Mouse (Mus musculus): ENCODE data around the gene Nrxn3. TPM values are rescaled to one million over a fixed set of nuclear protein-coding genes. Genes with fewer than 3 reads are reported as not detected.

The Nrxn3 gene
- total RNA-seq, 2 experiments from 2014 or later, result 0.23 TPM; not detected in 1

DNA sequence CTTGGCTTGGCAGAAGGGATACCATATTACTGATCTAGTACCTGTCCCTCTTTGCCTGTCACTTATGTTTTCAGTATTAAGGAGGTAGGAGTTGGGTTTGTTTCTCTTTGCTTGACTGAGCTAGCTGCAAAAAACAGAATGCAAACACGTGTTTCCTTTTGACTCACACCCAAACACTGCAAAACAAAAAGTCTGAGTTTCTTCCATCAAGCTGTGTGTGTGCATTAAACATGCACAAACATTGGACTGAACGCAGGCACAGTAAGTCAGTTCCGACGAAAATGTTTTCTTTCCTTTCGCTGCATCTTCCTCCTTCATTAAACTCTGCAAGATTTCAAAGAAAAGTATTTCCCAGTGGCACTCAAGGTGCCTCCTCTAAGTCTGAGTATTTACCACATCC is 1270.6 kb downstream of the Nrxn3 start:
- DNase-seq, result no peak
- intact Hi-C loops (cut with DNase I), result no loop called here

GRCm38 (mm10) chr12:89995392-89995791 is 1272.7 kb downstream of the Nrxn3 start:
- no peak for DNase-seq
- intact Hi-C loops (cut with DNase I), result no loop called here

DNA sequence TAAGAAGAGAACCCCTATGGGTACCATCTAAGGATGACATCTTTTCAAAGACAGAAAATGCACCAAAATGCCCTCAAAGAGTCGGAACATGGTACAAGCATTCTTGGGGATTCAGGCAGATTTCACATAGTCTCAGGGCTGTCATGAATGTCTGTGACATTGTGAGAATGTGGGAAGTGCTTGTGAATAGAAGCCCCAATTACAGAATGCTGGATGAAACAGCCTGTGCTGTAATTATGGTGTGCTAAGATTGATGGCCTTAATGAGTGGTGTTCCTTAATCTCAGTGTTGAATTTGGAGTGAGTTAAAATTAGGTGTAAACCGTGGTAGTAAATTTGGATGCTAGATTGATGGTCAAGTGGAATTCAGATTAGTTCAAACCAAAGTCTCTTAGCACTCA is 1287.6 kb downstream of the Nrxn3 start:
- DNase-seq, result no peak
- intact Hi-C loops (cut with DNase I), result no loop called here

GRCm38 (mm10) chr12:90013958-90014357 is 1291.3 kb downstream of the Nrxn3 start:
- intact Hi-C loops (cut with DNase I), result no loop called here
- no peak for DNase-seq

GRCm38 (mm10) chr12:90027023-90027422 is 1304.3 kb downstream of the Nrxn3 start:
- intact Hi-C loops (cut with DNase I), result no loop called here
- DNase-seq, result no peak

DNA sequence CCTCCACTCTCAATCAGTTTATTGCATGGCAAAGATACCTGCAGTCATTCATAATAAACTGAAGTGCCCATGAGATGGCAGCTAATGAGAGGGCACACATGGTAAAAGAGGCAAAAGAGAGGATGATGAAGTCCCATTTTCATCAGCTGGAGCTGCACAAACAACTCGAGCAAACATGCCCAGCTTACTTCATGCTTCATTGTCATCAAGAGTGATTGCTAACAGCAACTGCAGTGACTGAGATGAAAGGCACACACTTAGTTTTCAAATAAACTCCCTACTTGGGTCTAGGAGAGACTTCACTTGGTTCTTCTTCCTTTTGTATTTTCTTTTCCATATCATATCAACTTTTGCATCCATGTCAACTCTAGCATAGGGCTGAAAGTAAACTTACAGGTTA is 1318.4 kb downstream of the Nrxn3 start:
- intact Hi-C loops (cut with DNase I), result no loop called here
- no peak for DNase-seq

DNA sequence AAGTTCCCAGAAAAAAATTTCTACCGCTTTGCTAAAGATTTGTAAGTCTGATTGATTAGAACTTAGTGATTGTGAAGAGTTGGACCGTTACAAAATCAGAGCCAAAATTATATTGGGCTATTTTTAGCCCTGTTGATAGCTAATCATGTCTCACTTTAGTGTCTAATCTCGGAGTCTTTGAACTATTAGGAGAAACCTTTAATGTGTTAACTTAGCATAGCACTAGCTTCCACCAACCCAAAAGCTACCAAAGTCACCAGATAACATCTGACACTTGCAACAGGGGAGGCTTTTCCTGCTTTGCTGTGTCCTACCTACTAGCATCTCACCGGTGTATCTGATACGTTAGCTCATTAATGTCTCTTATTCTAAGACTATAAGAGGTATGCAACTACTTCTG is 1333.6 kb downstream of the Nrxn3 start:
- DNase-seq, result no peak
- intact Hi-C loops (cut with DNase I), result no loop called here

DNA sequence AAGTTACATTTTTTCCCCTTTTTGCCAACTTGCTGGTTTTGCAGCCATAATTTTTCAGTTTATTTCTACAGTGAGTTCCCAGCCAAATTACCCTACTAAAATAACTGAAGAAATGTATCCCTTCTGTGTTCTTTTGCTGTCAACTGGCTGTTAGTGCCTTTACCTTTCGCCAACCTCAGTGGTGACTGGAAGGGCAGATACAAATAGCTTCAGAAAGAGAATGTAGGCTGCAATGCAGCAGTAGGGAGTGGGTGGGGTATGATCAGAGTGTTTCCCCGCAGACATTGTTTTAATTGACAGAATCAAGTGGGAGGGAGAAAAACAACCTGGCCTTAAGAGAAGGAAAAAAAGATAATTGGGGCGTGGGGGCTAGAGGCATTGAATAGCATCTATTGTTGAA is 1337.1 kb downstream of the Nrxn3 start:
- intact Hi-C loops (cut with DNase I), result no loop called here
- no peak for DNase-seq

DNA sequence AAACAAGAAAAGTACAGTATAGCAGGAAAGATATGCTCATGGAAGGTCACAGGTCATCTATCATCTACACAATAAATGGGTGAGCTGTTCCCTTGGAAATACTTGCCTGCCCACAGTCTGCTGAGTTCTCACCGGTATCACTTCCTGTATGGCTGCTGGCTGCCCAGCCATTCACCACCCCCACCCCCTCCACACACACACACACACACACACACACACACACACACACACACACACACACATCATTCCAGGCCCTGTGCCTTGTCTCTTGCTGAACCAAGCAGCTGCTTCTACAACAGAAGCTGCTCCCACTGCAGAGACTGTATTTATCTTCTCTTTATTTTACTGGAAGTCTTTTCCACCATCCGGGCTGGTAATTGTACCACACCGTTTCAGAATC is 1338.6 kb downstream of the Nrxn3 start:
- intact Hi-C loops (cut with DNase I), result no loop called here

DNA sequence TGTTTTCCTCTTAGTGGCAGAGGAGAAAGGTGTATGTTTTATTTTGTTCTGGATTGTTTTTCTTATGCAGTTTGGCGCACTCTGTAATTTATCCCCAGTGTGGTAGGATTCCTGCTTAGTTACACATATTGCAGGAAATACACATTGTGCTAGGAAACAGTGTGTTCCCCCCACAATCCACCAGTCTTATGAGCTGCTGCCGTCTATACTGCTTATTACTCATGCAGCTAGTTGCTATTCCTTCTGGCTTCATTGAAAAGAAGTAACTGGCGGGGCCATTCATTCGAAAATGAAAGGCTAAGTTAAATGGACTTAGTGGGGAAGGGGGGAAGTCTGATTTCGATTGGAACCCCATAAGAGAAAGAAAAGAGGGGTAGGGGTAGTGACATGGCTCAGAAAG is 1339.5 kb downstream of the Nrxn3 start:
- DNase-seq, result no peak
- intact Hi-C loops (cut with DNase I), result no loop called here

More for the DNA sequence above, 1338.6 kb downstream of the Nrxn3 start:
- no peak for DNase-seq

- no peak for DNase-seq
- intact Hi-C loops (cut with DNase I), result no loop called here
Measured at GRCm38 (mm10) chr12:90063443-90063842, 1340.8 kb downstream of the Nrxn3 start.

DNA sequence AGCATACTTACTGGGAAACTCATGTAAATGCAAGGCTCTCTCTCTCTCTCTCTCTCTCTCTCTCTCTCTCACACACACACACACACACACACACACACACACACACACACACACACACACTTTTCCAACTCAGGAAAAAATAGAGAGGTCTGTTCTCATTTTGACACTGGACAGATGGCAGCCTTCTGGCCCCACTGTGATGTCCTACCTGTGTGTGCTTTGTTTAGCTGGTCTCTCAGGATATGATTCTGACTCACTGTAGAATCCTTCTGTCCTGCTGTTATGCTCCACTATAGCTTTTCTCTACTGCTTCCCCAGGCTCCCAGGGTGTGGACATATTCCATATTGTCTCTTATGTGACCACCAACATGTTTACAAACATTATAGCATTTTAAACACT is 1363.2 kb downstream of the Nrxn3 start:
- no peak for DNase-seq
- intact Hi-C loops (cut with DNase I), result no loop called here

GRCm38 (mm10) chr12:90095754-90096153 is 1373.1 kb downstream of the Nrxn3 start:
- DNase-seq, result no peak
- intact Hi-C loops (cut with DNase I), result no loop called here

DNA sequence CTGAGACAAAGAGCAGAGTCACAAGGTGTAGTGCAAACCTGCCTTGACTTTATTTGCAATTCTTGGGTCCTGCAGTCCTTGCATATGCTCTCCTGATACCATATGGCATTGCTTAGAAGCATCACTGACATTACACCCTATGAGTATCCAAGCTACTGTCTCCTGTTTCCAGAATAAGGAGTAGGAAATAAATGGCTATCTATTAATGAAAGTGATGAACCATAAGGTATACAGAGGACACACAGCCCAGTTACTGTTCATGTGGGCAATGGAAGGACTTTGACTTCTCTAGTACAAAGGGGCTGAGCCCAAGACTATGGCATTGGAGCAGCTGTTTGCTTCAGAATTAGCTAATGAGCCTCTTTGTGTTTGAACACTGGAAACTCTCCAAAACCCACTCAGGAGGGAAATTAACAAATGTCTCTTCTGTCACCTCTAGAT is 1390.7 kb downstream of the Nrxn3 start:
- DNase-seq, result no peak
- intact Hi-C loops (cut with DNase I), result no loop called here

DNA sequence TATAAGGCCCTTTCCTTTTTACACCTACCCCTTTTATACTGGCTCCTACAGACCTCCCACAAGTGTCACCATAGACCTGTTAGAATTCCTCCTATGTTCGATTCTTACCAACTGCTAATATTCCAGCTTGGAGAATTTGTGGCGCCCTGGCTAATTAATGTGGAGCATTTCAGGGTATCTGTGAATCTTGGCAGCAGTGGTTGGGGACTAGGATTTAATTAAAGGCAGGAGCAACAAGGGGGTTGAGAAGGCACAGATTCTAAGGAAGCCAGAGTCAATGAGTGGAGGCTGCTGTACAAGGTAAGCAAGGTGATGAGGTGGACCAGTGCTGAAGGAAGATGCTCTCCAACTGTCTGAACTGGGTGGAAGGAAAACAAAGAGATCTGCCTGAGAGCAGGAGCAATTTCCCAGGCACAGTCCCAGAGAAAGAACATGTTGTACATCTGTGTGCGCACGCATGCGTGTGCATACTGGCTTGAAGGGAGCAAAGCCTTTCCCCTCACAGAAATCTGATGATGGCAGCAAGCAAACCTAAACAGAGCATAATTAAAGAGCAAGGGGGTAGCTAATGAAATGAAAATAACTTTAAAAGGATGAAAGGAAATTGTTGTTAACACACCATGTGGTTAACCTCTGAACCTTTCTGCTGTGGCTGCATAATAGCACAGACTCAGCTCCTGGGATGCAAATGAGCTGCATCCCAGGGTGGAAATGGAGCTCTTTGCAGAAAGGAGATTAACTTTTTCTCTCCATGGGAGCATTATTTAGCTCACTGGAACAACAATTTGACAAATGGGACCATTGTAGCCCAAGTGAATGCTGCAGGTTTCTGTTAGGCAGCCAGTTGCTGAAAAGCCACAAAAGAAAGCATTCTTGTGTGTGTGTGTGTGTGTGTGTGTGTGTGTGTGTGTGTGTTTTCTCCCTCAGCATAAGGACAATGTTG is 1409.5 kb downstream of the Nrxn3 start:
- intact Hi-C loops (cut with DNase I), result no loop called here
- no peak for DNase-seq

DNA sequence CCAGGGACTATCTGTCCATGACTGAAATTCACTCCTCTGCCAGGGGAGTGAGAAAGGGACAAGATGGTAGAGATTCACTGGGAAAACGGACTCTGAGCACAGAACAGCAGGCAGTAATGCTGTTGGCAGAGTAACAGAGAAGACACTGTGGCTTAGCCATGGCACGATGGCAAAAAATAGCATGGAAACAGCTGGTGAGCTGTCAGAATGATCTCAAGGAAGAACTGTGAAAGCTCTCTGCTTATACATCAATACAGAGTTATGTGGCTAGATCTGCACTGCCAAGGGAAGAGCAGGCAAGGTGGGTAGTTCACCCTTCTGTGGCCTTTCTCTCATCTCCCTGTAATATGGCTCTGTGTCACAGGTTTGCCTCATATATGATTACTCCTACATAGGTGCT is 1419.3 kb downstream of the Nrxn3 start:
- DNase-seq, result no peak
- intact Hi-C loops (cut with DNase I), result no loop called here

GRCm38 (mm10) chr12:90144247-90144646 is 1421.6 kb downstream of the Nrxn3 start:
- intact Hi-C loops (cut with DNase I), result no loop called here
- DNase-seq, result no peak

- DNase-seq, result no peak
- intact Hi-C loops (cut with DNase I), result no loop called here
Measured at GRCm38 (mm10) chr12:90158131-90158772, 1435.6 kb downstream of the Nrxn3 start.

DNA sequence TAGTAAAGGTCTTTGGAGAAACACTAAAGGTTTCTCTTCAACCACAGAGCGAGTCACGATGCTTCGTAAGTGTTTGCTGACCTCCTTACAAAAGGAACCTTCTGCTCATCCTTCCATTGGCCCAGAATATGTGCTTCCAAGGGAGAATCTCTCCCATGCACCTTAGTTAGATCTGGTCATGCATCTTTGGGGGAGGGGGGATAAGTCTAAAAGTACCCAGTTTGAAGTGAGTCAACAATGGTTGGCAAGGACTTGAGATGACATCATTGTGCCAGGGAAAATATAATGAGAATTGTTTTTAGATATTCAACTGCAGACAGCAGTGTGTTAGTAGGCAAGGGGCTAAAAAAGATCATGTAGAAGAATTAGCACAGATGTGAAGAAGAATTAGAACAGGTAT is 1437.2 kb downstream of the Nrxn3 start:
- intact Hi-C loops (cut with DNase I), result no loop called here
- no peak for DNase-seq

DNA sequence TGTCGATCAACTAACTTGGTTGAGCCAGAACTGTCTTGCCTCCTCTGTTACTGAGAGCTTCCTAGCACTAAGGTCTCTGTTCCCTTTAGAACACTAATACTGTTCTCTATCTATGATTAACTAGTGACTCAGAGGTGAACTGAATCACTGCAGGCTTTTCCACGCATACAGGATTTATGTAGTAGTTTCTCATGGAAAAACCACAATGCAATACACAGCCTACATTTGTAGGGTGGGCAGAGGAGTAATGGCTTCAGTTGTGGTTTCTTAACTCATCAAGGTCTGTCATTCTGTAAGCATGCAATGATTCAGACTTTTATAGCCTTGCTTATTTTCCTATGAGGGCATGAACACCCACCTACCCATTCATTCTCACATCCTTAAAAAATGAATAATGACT is 1443.4 kb downstream of the Nrxn3 start:
- DNase-seq, result no peak
- intact Hi-C loops (cut with DNase I), result no loop called here

DNA sequence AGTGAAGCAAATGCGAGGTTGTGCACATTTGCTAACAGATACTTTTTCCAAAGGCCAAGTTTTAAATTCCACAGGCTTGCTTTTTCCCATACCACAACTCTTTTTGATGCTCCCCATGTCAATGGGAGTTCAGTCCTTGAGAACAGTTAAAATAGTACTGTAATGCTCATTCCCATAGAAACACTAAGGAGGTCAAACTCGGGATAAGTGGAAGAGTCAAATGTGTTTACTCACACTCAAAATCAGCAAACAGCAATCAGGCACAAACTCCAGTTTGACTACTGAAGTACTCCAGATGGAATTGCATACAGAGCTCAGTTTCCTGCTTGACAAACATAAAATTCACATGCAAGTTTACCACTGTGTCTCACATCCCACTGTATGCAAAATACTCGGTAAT is 1458.9 kb downstream of the Nrxn3 start:
- intact Hi-C loops (cut with DNase I), result no loop called here
- no peak for DNase-seq

DNA sequence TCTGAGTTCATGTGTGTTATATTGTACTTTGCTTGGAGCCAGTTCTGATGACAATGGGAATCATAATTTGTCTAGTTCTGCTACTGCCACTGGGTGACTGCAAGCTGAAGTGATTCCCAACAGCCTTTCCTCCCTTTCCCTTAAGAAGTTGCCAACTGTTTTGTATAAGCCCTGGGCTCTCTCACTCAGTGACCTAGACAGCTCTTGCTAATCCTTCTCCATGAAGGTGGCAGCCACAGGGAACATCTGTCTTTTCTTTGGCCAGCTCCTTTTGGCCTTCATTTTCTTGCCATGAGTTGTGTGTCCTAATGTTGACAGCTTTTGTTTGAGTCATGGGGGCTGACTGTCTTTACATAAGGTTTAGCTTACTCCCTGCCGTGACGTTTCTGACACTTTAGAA is 1460.3 kb downstream of the Nrxn3 start:
- intact Hi-C loops (cut with DNase I), result no loop called here
- DNase-seq, result no peak

Data from gastrocnemius, postnatal 36 days (tissue).